Mouse (Mus musculus) olfactory bulb, adult 2 months (tissue): ENCODE measurements around the gene Exoc3l4.
A peak's percentile ranks its signal among the peaks of the same experiment; 100 is the strongest.

Source experiments
- CTCF ChIP-seq: fragments of 200-500 bp; IDR thresholded peaks from 2 replicates; pipeline ENCODE4 v1.5.1; 2012; ENCODE audit warnings: low read depth, mild to moderate bottlenecking, low read length, moderate library complexity; ENCODE audit not compliant: insufficient read depth
- POLR2A ChIP-seq: fragments of 200-500 bp; IDR thresholded peaks from 2 replicates; pipeline ENCODE4 v1.6.1; 2012; ENCODE audit warnings: mild to moderate bottlenecking, low read depth, low read length, moderate library complexity; ENCODE audit not compliant: insufficient read depth

DNA sequence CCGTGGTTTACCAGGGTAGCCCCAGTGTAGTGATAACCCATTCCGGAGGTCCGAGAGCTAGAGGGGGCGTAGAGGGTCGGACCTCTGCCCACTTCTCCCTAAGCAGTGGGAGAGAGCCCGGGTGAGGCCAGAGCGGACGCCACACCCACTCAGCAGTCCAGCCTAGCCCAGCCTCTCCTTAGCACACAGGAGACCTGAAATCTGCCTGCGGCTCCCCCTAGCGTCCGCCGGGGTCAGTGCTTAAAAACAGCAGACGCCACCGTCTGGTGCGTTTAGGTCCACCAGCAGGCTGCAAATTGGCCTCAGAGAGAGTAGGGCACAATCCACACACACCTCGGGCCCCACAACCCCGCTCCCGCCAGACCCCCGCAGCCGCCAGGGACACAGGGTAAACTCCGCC is 3.5 kb upstream of the Exoc3l4 start:
- peak; percentile 96 for TF ChIP-seq CTCF
- no peak for TF ChIP-seq POLR2A
